Mouse (Mus musculus) spleen, embryonic (tissue): Measurements from ENCODE around the gene Hspa2.

Experiments used
- CTCF ChIA-PET: fragments of 350-600 bp; sonication (Branson Sonifier 250); formaldehyde crosslinking; loops from one replicate; lab custom pipeline; 2022; lab: Charles Lee

Gene Hspa2

GRCm38 (mm10) chr12:76377059-76377458 lies 26.9 kb upstream of the Hspa2 start:
- CTCF ChIA-PET = no interaction called here

- CTCF ChIA-PET = no interaction called here
Observed at GRCm38 (mm10) chr12:76377726-76378125, 26.2 kb upstream of the Hspa2 start.

GRCm38 (mm10) chr12:76378556-76378955 lies 25.4 kb upstream of the Hspa2 start:
- CTCF ChIA-PET = no interaction called here

- CTCF ChIA-PET = interaction anchor here (0.6 kb wide), 1 partner anchor 34 kb away, joined by 7 read pairs; no protein-coding TSS in a partner anchor
Observed at GRCm38 (mm10) chr12:76380151-76380550, 23.8 kb upstream of the Hspa2 start.

- CTCF ChIA-PET = no interaction called here
Observed at GRCm38 (mm10) chr12:76385342-76385741, 18.6 kb upstream of the Hspa2 start.

DNA sequence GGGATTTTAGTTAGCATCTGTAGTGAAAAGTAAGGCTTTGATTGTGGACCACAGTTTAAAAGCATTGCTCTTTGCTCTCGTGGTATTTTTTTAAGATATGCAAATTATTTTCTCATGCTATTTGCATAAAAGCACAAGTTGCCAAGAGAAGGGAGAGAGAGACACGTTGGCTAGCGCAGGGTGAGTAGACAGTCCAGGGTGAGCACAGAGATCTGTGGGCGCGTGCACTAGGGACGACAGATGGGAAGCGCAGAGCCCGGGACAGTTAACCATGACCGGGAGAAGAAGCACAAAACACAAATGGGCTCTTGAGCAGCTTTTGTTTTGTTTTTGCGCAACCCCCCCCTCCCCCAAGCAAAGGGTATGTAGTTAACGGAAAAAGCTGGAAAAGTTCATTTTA lies 15.2 kb upstream of the Hspa2 start:
- CTCF ChIA-PET = no interaction called here

GRCm38 (mm10) chr12:76391595-76392271 lies 12.2 kb upstream of the Hspa2 start:
- CTCF ChIA-PET = interaction anchor here (0.9 kb wide), 1 partner anchor 10 kb away, joined by 3 read pairs; no protein-coding TSS in a partner anchor

DNA sequence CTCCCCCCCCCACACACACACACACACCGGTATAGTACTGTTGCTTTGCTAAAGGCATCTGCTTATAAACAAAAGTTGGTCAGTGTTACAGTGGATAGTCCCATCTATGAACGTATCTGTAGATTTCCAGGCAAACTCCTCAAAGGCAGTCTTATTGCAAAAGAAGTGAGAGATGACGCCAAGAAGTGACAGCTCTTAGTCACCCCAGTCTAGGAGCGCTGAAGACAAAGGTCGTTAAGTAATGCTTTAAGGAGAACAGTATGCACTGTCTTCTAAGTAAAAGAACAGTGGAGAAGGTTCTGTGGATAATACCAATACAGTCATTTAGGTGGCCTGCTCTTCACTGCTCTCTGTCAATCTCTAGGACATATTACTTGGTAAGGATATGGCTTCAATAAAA lies 11.0 kb upstream of the Hspa2 start:
- CTCF ChIA-PET = no interaction called here

DNA sequence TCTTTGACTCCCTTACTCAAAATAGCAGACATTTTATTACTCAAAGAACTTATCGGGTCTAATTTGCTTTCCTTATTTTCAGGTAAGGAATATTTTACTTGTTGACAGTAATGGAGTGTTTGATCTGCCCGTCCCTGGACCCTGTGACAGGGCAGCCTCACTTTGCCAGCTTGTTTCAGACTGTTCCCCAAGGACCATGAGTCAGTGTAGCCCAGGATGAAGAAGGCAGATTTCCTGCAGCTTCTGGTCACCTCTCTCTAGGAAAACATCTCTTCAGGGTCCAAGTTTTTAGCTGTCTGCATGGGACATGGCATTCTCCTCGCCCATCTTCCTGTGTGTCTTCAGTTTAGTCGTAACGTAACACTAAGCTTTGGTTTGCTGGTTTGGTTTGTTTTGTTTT lies 6.7 kb upstream of the Hspa2 start:
- CTCF ChIA-PET = no interaction called here

DNA sequence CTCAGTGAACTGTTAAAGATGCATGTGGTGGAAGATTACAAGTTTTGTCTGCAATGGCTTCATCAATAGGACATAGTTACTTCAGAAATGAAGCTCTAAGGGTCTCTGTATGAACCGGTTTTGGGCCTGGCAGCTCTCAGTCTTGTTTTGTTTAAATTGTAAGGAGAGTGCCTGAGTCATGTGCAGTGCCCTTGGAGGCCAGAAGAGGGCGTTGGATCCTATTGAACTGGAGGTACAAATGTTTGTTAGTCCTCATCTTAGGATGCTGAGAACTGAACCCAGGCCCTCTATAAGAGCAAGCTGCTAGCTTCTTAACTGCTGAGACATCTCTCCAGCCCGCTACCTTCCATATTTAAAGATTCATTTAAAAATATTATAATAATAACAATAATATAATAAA lies 2.3 kb upstream of the Hspa2 start:
- CTCF ChIA-PET = no interaction called here

DNA sequence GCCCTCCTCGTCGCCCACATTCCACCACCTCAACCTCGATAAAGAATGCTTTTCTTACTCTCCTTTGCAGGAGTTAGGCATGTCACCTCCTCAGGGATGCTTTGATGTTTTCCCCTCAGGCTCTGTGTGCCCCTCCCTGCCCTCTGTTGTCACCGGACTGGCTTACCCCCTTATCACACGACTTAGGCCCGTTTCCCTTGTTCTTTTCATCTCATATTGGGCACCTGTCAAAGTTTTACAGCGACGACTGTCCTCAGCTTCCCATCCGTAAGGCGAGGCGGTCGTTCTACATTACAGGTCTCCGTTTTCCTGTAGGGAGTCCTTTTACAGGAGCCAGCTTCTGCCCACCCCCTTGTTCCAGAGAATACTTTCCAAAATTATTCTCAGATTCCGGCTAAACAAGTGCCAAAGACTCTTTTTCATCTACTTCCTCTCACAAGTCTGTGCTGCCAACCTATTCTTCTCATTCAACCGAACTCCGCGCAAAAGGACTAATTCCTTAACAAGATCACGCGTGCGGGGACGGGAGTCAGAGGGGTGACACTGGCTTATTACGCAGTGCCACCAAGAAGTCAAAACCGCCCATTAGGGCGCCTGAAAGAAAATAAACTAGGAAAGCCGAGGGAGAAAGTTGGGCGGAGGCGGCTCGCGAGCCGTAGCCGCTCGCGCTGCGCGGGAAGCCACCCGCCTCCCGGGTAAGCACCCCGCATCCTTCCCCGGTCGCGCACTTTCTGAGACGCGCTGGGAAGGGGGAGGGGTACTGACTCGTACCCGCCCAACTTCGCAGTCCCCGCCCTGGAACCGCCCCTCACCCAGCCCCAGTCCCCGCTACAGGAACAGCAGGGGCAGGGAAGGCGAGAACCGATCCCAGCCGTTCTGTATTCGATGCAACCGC lies 738 bp upstream of the Hspa2 start:
- CTCF ChIA-PET = no interaction called here

- CTCF ChIA-PET = no interaction called here
Observed at GRCm38 (mm10) chr12:76404836-76405182, 833 bp downstream of the Hspa2 start.

- CTCF ChIA-PET = interaction anchor here (0.6 kb wide), 1 partner anchor 886 kb away, joined by 4 read pairs; no protein-coding TSS in a partner anchor
Observed at GRCm38 (mm10) chr12:76405183-76405970, 1.4 kb downstream of the Hspa2 start.

- CTCF ChIA-PET = interaction anchor here (0.6 kb wide), 1 partner anchor 886 kb away, joined by 4 read pairs; no protein-coding TSS in a partner anchor
Observed at GRCm38 (mm10) chr12:76405971-76406370, 2.0 kb downstream of the Hspa2 start.

DNA sequence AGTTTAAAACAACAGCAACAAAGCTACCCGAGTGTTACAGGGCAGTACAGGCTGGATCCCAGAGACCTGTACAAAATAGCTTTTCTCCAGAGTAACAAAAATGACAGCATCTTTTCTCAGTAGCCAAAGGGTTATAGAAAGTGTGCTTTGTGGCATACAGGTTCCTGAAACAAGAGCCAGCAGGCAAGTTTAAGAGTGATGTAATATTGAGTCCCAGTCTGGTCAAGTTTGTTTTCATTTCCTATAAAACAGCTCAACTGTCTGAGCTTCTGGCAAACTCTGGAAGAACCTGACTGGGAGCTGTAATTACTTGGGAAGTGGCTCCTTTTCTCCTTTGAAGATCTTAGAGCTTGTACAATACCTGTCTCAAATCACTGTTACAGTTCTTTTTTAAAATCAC lies 3.2 kb downstream of the Hspa2 start:
- CTCF ChIA-PET = interaction anchor here (0.6 to 0.9 kb wide), 2 partner anchors 113 to 148 kb away, joined by 3 to 5 read pairs; no protein-coding TSS in a partner anchor

DNA sequence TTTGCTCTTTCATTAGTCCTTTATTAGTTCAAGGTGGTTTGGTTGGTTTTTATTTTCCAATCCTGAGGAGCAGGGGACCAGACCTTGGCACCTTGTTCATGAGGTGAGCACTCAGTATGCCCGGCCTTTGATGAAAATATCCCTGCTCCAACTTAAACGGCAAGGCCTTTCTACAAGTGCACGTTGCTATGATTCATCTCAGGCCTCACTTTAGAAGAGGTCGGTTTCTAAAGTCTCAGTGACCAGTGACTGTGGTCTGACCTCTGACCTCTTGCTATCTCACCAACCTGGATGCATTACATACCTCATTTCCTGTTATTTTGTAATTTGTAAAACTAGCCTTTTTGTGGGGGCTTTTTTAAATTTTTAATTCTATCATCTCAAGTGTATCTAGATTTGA lies 5.2 kb downstream of the Hspa2 start:
- CTCF ChIA-PET = no interaction called here

DNA sequence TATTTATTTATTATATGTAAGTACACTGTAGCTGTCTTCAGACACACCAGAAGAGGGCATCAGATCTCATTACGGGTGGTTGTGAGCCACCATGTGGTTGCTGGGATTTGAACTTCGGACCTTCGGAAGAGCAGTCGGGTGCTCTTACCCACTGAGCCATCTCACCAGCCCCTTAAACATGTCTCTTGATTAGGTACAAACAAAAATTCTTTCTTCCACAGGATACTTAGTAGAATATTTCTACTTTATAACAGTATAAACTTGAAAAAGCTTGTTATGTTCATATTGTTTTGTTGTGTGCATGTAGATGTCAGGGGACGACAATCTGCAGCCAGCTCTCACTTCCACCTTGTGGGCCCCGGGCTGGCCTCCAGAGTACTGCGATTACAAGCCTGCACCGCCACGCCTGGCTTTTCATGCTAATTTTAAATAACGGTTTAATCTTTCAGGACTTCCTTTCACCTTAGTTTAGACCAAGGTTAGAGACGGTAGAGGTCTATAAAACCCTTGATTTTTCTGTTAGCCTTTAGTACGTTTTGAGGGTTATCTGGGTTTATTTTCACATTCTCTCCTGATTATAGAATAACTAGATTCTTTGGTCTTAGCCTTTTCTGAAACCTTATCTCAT lies 11.5 kb downstream of the Hspa2 start:
- CTCF ChIA-PET = interaction anchor here (1.0 kb wide), 1 partner anchor 61 kb away, joined by 3 read pairs; no protein-coding TSS in a partner anchor

DNA sequence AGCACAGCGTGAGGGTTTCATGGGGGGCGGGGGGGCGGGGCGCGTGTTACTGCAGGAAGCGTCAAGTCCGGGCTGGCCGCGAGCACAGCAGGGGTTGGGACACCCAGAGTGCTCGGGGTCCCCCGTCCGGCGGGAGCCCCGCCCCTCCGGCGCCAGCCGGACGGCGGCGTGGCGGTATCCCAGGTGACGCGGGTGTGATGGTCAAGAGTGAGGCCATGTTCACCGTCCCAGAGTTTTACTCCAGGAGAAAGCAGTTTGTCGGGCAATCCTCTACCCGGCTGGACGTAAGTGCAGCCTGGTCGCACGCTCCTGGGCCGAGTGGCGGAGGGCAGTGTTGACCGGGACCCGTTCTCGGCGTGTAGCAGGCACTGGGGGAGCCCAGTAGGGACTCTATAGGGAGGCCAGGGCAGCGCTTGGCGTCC lies 13.5 kb downstream of the Hspa2 start, which contains the start of gene Ppp1r36:
TSS of gene Ppp1r36 (plus strand) at position 106 of the 422 bp plus-strand sequence.
- CTCF ChIA-PET = interaction anchor here (0.7 kb wide), 1 partner anchor 23 kb away, joined by 3 read pairs; no protein-coding TSS in a partner anchor

- CTCF ChIA-PET = interaction anchor here (0.7 kb wide), 1 partner anchor 24 kb away, joined by 3 read pairs; no protein-coding TSS in a partner anchor
Observed at GRCm38 (mm10) chr12:76418346-76418745, 14.4 kb downstream of the Hspa2 start.

DNA sequence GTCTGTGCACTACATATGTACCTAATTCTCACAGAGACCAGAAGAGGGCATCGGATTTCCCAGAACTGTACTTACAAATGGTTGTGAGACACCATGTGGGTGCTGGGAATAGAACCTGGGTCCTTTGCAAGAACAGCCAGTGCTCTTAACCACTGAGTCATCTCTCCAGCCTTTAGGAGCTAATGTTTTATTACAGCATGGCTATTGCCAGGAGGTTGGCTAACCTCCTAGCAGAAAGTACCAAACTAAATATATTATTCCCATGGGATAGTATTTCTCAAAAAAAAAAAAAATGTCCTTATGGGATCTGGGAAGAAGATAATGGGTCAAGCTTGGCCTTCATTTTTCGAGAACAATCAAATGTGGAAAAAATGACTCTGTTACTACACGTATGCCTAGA lies 21.3 kb downstream of the Hspa2 start:
- CTCF ChIA-PET = no interaction called here

- CTCF ChIA-PET = no interaction called here
Observed at GRCm38 (mm10) chr12:76427546-76427945, 23.6 kb downstream of the Hspa2 start.
